Mouse (Mus musculus) midbrain, embryonic 15.5 days (tissue): ENCODE data around the gene Gnb2. TPM values are rescaled to one million over a fixed set of nuclear protein-coding genes. Genes with fewer than 3 reads are reported as not detected.
A peak's percentile ranks its signal among the peaks of the same experiment; 100 is the strongest.

Source experiments
- ATAC-seq: fragments of 200-750 bp; cut with Nextera tagmentation; replicated peaks from 2 replicates; pipeline ENCODE4 v1.8.0; 2017; ENCODE audit warnings: moderate TSS enrichment
- H3K27ac ChIP-seq: fragments of 300-500 bp; sonication (generic); 2 replicates; pipeline ENCODE4 v1.5.1; 2015; ENCODE audit warnings: mild to moderate bottlenecking, inconsistent platforms
- H3K27me3 ChIP-seq: fragments of 300-500 bp; sonication (generic); replicated peaks from 2 replicates; pipeline ENCODE4 v1.6.1; 2015; ENCODE audit warnings: inconsistent platforms
- H3K36me3 ChIP-seq: fragments of 300-500 bp; sonication (generic); replicated peaks from 2 replicates; pipeline ENCODE4 v1.6.1; 2015; ENCODE audit warnings: inconsistent platforms
- H3K4me1 ChIP-seq: fragments of 300-500 bp; sonication (generic); 2 replicates; pipeline ENCODE4 v1.6.1; 2015; ENCODE audit warnings: inconsistent platforms
- H3K4me2 ChIP-seq: fragments of 300-500 bp; sonication (generic); 2 replicates; pipeline ENCODE4 v1.6.1; 2015; ENCODE audit warnings: inconsistent platforms, mild to moderate bottlenecking, moderate library complexity
- H3K4me3 ChIP-seq: fragments of 300-500 bp; sonication (generic); 2 replicates; pipeline ENCODE4 v1.5.1; 2015; ENCODE audit warnings: mild to moderate bottlenecking, inconsistent platforms
- H3K9ac ChIP-seq: fragments of 300-500 bp; sonication (generic); 2 replicates; pipeline ENCODE4 v1.6.1; 2015; ENCODE audit warnings: mild to moderate bottlenecking, inconsistent platforms
- H3K9me3 ChIP-seq: fragments of 300-500 bp; sonication (generic); 2 replicates; pipeline ENCODE4 v1.6.1; 2016; ENCODE audit warnings: inconsistent platforms
- WGBS: fragments of 180-500 bp; shearing (Covaris S2); methylation state at CpG from one replicate; pipeline ENCODE4 v1.1.7; 2015; ENCODE audit warnings: mixed read lengths; 5-methylcytosine and 5-hydroxymethylcytosine counted together
- polyA plus RNA-seq: library from polyadenylated mRNA; unstranded; fragments of >200 nt; fragmentation: Nextera tagmentation; extraction: Ambion mirVana; gene quantifications from 2 replicates; pipeline ENCODE4 v1.2.1, GENCODE M21; 2015

The Gnb2 gene
- polyA plus RNA-seq, 1 experiment from 2014 or later = 525 TPM

- Histone ChIP-seq H3K27me3 (no peaks in the 10 kb centered on the region), H3K36me3 (peaks cover 8% of the 10 kb centered on the region), H3K4me1 (no peaks in the 10 kb centered on the region), H3K4me3 (no peak overlapping the region), H3K9ac (no peak overlapping the region), H3K9me3 (no peaks in the 10 kb centered on the region), H3K27ac (no peak overlapping the region), H3K4me2 (no peak overlapping the region)
- ATAC-seq = no peak
- 67% methylated on average over 6 of the region's 6 CpGs for WGBS
These were observed 28.2 kb upstream of the Gnb2 start for GRCm38 (mm10) chr5:137561556-137561955.

- H3K4me3 ChIP-seq = peak overlapping the region; percentile 81
- ATAC-seq = peak; percentile 44
- 53% methylated on average over 11 of the region's 11 CpGs for WGBS
- no peaks in the 10 kb centered on the region for H3K9me3 ChIP-seq
- H3K36me3 ChIP-seq = no peaks in the 10 kb centered on the region
- H3K4me1 ChIP-seq = peaks cover 21% of the 10 kb centered on the region
- peak overlapping the region; percentile 84 for H3K9ac ChIP-seq
- H3K27me3 ChIP-seq = no peaks in the 10 kb centered on the region
- H3K27ac ChIP-seq = peak overlapping the region; percentile 82
- H3K4me2 ChIP-seq = peak overlapping the region; percentile 82
These were observed 20.6 kb upstream of the Gnb2 start for GRCm38 (mm10) chr5:137553898-137554297.

- ATAC-seq = peak; percentile 96
These were observed 20.1 kb upstream of the Gnb2 start, which contains the start of gene Actl6b for GRCm38 (mm10) chr5:137553411-137553837. Actl6b (plus strand) TSS chr5:137553517.

GRCm38 (mm10) chr5:137553000-137553399, 19.7 kb upstream of the Gnb2 start:
- Histone ChIP-seq H3K27me3 (no peaks in the 10 kb centered on the region), H3K4me1 (peaks cover 21% of the 10 kb centered on the region), H3K27ac (peak overlapping the region; percentile 82), H3K4me3 (peak overlapping the region; percentile 81), H3K9ac (peak overlapping the region; percentile 84), H3K4me2 (peak overlapping the region; percentile 82), H3K36me3 (no peaks in the 10 kb centered on the region), H3K9me3 (no peaks in the 10 kb centered on the region)
- peak; percentile 62; the same call in 1 of the 2 replicates for ATAC-seq
- WGBS = 18% methylated on average over 6 of the region's 6 CpGs

More at GRCm38 (mm10) chr5:137553411-137553837, 20.1 kb upstream of the Gnb2 start, which contains the start of gene Actl6b:
- Histone ChIP-seq H3K9ac (peak within 1 kb of the TSS; percentile 84), H3K27ac (peak within 1 kb of the TSS; percentile 82), H3K36me3 (no peaks in the 10 kb centered on the region), H3K4me2 (peak within 1 kb of the TSS; percentile 82), H3K9me3 (no peaks in the 10 kb centered on the region), H3K4me3 (peak within 1 kb of the TSS; percentile 81), H3K4me1 (peaks cover 21% of the 10 kb centered on the region), H3K27me3 (no peaks in the 10 kb centered on the region)
- under 1% methylated on average over 37 of the region's 37 CpGs for WGBS

GRCm38 (mm10) chr5:137551119-137551518, 17.8 kb upstream of the Gnb2 start:
- Histone ChIP-seq H3K36me3 (no peaks in the 10 kb centered on the region), H3K4me1 (peaks cover 21% of the 10 kb centered on the region), H3K9ac (no peak overlapping the region), H3K4me3 (no peak overlapping the region), H3K4me2 (no peak overlapping the region), H3K27ac (no peak overlapping the region), H3K27me3 (no peaks in the 10 kb centered on the region), H3K9me3 (no peaks in the 10 kb centered on the region)
- 61% methylated on average over 5 of the region's 5 CpGs for WGBS
- no peak for ATAC-seq

GRCm38 (mm10) chr5:137549840-137550239, 16.5 kb upstream of the Gnb2 start:
- Histone ChIP-seq H3K9ac (no peak overlapping the region), H3K27ac (no peak overlapping the region), H3K9me3 (no peaks in the 10 kb centered on the region), H3K36me3 (no peaks in the 10 kb centered on the region), H3K27me3 (no peaks in the 10 kb centered on the region), H3K4me1 (peaks cover 14% of the 10 kb centered on the region), H3K4me3 (no peak overlapping the region), H3K4me2 (no peak overlapping the region)
- 87% methylated on average over 2 of the region's 2 CpGs for WGBS
- no peak for ATAC-seq

GRCm38 (mm10) chr5:137545596-137545995, 12.3 kb upstream of the Gnb2 start:
- no peaks in the 10 kb centered on the region for H3K4me1 ChIP-seq
- H3K9ac ChIP-seq = no peak overlapping the region
- no peak for ATAC-seq
- no peaks in the 10 kb centered on the region for H3K27me3 ChIP-seq
- H3K36me3 ChIP-seq = no peaks in the 10 kb centered on the region
- no peak overlapping the region for H3K27ac ChIP-seq
- WGBS = 76% methylated on average over 4 of the region's 4 CpGs
- no peaks in the 10 kb centered on the region for H3K9me3 ChIP-seq
- H3K4me2 ChIP-seq = no peak overlapping the region
- H3K4me3 ChIP-seq = no peak overlapping the region

- Histone ChIP-seq H3K4me3 (no peak overlapping the region), H3K27ac (no peak overlapping the region), H3K27me3 (no peaks in the 10 kb centered on the region), H3K4me2 (no peak overlapping the region), H3K4me1 (no peaks in the 10 kb centered on the region), H3K9me3 (no peaks in the 10 kb centered on the region), H3K9ac (no peak overlapping the region), H3K36me3 (no peaks in the 10 kb centered on the region)
- 73% methylated on average over 6 of the region's 6 CpGs for WGBS
- ATAC-seq = no peak
These were observed 11.6 kb upstream of the Gnb2 start for GRCm38 (mm10) chr5:137544926-137545325.

- no peak for ATAC-seq
- H3K4me3 ChIP-seq = no peak overlapping the region
These were observed 8.6 kb upstream of the Gnb2 start for GRCm38 (mm10) chr5:137541768-137542540.

GRCm38 (mm10) chr5:137540991-137541390, 7.7 kb upstream of the Gnb2 start:
- Histone ChIP-seq H3K9me3 (no peaks in the 10 kb centered on the region), H3K27me3 (no peaks in the 10 kb centered on the region), H3K4me1 (no peaks in the 10 kb centered on the region), H3K4me2 (no peak overlapping the region), H3K27ac (no peak overlapping the region), H3K9ac (no peak overlapping the region), H3K36me3 (no peaks in the 10 kb centered on the region), H3K4me3 (no peak overlapping the region)
- 73% methylated on average over 6 of the region's 6 CpGs for WGBS
- ATAC-seq = no peak

More at GRCm38 (mm10) chr5:137541768-137542540, 8.6 kb upstream of the Gnb2 start:
- no peaks in the 10 kb centered on the region for H3K36me3 ChIP-seq
- H3K4me1 ChIP-seq = no peaks in the 10 kb centered on the region
- no peak overlapping the region for H3K9ac ChIP-seq
- WGBS = 72% methylated on average over 5 of the region's 5 CpGs
- H3K9me3 ChIP-seq = no peaks in the 10 kb centered on the region
- no peaks in the 10 kb centered on the region for H3K27me3 ChIP-seq
- no peak overlapping the region for H3K27ac ChIP-seq
- no peak overlapping the region for H3K4me2 ChIP-seq

GRCm38 (mm10) chr5:137539291-137539801, 6.0 kb upstream of the Gnb2 start:
- H3K4me3 ChIP-seq = no peak overlapping the region
- H3K27me3 ChIP-seq = no peaks in the 10 kb centered on the region
- no peaks in the 10 kb centered on the region for H3K36me3 ChIP-seq
- WGBS = 58% methylated on average over 7 of the region's 7 CpGs
- no peak overlapping the region for H3K9ac ChIP-seq
- H3K4me2 ChIP-seq = no peak overlapping the region
- H3K4me1 ChIP-seq = no peaks in the 10 kb centered on the region
- H3K27ac ChIP-seq = no peak overlapping the region
- no peak for ATAC-seq
- no peaks in the 10 kb centered on the region for H3K9me3 ChIP-seq

- H3K27ac ChIP-seq = no peak overlapping the region
- no peak for ATAC-seq
- H3K4me1 ChIP-seq = peaks cover 5% of the 10 kb centered on the region
- H3K4me2 ChIP-seq = no peak overlapping the region
- no peaks in the 10 kb centered on the region for H3K36me3 ChIP-seq
- H3K9me3 ChIP-seq = no peaks in the 10 kb centered on the region
- WGBS = 65% methylated on average over 4 of the region's 4 CpGs
- H3K4me3 ChIP-seq = no peak overlapping the region
- H3K9ac ChIP-seq = no peak overlapping the region
- H3K27me3 ChIP-seq = no peaks in the 10 kb centered on the region
These were observed 4.2 kb upstream of the Gnb2 start for GRCm38 (mm10) chr5:137537461-137537860.

- no peaks in the 10 kb centered on the region for H3K27me3 ChIP-seq
- H3K4me1 ChIP-seq = peaks cover 7% of the 10 kb centered on the region
- no peak overlapping the region for H3K27ac ChIP-seq
- H3K36me3 ChIP-seq = no peaks in the 10 kb centered on the region
- H3K4me3 ChIP-seq = no peak overlapping the region
- no peaks in the 10 kb centered on the region for H3K9me3 ChIP-seq
- no peak for ATAC-seq
- WGBS = 88% methylated on average over 9 of the region's 9 CpGs
- H3K9ac ChIP-seq = no peak overlapping the region
- no peak overlapping the region for H3K4me2 ChIP-seq
These were observed 2.0 kb upstream of the Gnb2 start for GRCm38 (mm10) chr5:137535318-137535717.
